Mouse (Mus musculus) gastrocnemius, adult 2 months (tissue): ENCODE measurements at regions not wholly inside any gene's neighbourhood (a gene's known extent, or its start where the extent isn't known, plus 50 kb on each side); places are given as distances from the start of the nearest gene placed in this dataset.

ENCODE experiments used
- DNase-seq: peaks from one replicate; pipeline ENCODE4 v3.0.0; 2022
- H3K27ac ChIP-seq: fragments of 200-600 bp; 2 replicates; pipeline ENCODE4 v1.8.1; 2022; ENCODE audit warnings: mild to moderate bottlenecking
- H3K4me3 ChIP-seq: fragments of 200-600 bp; 2 replicates; pipeline ENCODE4 v1.8.1; 2022; ENCODE audit warnings: mild to moderate bottlenecking, moderate library complexity
- CTCF ChIP-seq: fragments of 200-600 bp; IDR thresholded peaks from 2 replicates; pipeline ENCODE4 v1.8.1; 2022; ENCODE audit warnings: antibody characterized with exemption, mild to moderate bottlenecking, moderate library complexity
- intact Hi-C: fragments of 180-260 bp; cut with DNase I; formaldehyde crosslinking; loops from one replicate; pipeline ENCODE4 v1.15.1; 2025

GRCm38 (mm10) chr10:37358900-37359299, 220.2 kb upstream of the Marcks start:
- intact Hi-C loops: no loop called here
- no peak for DNase-seq
- no peak overlapping the region for H3K4me3 ChIP-seq
- TF ChIP-seq CTCF: no peak
- peak overlapping the region; percentile 63 for H3K27ac ChIP-seq

GRCm38 (mm10) chr10:37358334-37358733, 219.6 kb upstream of the Marcks start:
- Histone ChIP-seq H3K27ac (peak overlapping the region; percentile 66), H3K4me3 (no peak overlapping the region)
- intact Hi-C loops: no loop called here
- no peak for TF ChIP-seq CTCF
- no peak for DNase-seq

- 0 out of 2 replicates have a peak, but pooled peaks have one; percentile 8 for TF ChIP-seq CTCF
- H3K27ac ChIP-seq: peak overlapping the region; percentile 66
- no peak for DNase-seq
- H3K4me3 ChIP-seq: no peak overlapping the region
- intact Hi-C loops: no loop called here
Measured at GRCm38 (mm10) chr10:37357304-37358060, 218.8 kb upstream of the Marcks start.

GRCm38 (mm10) chr10:37349261-37349660, 210.5 kb upstream of the Marcks start:
- DNase-seq: no peak
- Histone ChIP-seq H3K4me3 (no peak overlapping the region), H3K27ac (peak overlapping the region; percentile 65)
- TF ChIP-seq CTCF: no peak
- intact Hi-C loops: no loop called here

GRCm38 (mm10) chr10:37348416-37348815, 209.7 kb upstream of the Marcks start:
- intact Hi-C loops: no loop called here
- TF ChIP-seq CTCF: no peak
- H3K27ac ChIP-seq: peak overlapping the region; percentile 65
- DNase-seq: no peak
- H3K4me3 ChIP-seq: peak overlapping the region; percentile 2; the same call in 1 of the 2 replicates

GRCm38 (mm10) chr10:37347661-37348060, 208.9 kb upstream of the Marcks start:
- no peak for TF ChIP-seq CTCF
- peak overlapping the region; percentile 65 for H3K27ac ChIP-seq
- H3K4me3 ChIP-seq: no peak overlapping the region; the same call in 1 of the 2 replicates
- intact Hi-C loops: no loop called here
- DNase-seq: peak; percentile 41

- Histone ChIP-seq H3K4me3 (no peak overlapping the region), H3K27ac (no peak overlapping the region)
- TF ChIP-seq CTCF: no peak
- DNase-seq: no peak
- intact Hi-C loops: no loop called here
Measured at GRCm38 (mm10) chr10:37342675-37343074, 204.0 kb upstream of the Marcks start.

- intact Hi-C loops: no loop called here
- no peak for DNase-seq
Measured at GRCm38 (mm10) chr10:37339658-37340057, 200.9 kb upstream of the Marcks start.

GRCm38 (mm10) chr10:37338073-37338912, 199.6 kb upstream of the Marcks start:
- TF ChIP-seq CTCF: no peak
- Histone ChIP-seq H3K4me3 (no peak overlapping the region), H3K27ac (peak overlapping the region; percentile 73)
- DNase-seq: no peak
- intact Hi-C loops: no loop called here

More at GRCm38 (mm10) chr10:37339658-37340057, 200.9 kb upstream of the Marcks start:
- no peak overlapping the region for H3K4me3 ChIP-seq
- TF ChIP-seq CTCF: no peak
- H3K27ac ChIP-seq: no peak overlapping the region

- intact Hi-C loops: no loop called here
- no peak for DNase-seq
- TF ChIP-seq CTCF: no peak
- H3K27ac ChIP-seq: peak overlapping the region; percentile 73
- H3K4me3 ChIP-seq: no peak overlapping the region
Measured at GRCm38 (mm10) chr10:37337172-37337620, 198.5 kb upstream of the Marcks start.

GRCm38 (mm10) chr10:37335148-37335547, 196.4 kb upstream of the Marcks start:
- intact Hi-C loops: no loop called here

GRCm38 (mm10) chr10:37326168-37326534, 187.4 kb upstream of the Marcks start:
- TF ChIP-seq CTCF: no peak
- intact Hi-C loops: no loop called here
- no peak for DNase-seq
- H3K27ac ChIP-seq: no peak overlapping the region
- H3K4me3 ChIP-seq: no peak overlapping the region

More at GRCm38 (mm10) chr10:37335148-37335547, 196.4 kb upstream of the Marcks start:
- no peak for TF ChIP-seq CTCF
- Histone ChIP-seq H3K27ac (no peak overlapping the region), H3K4me3 (no peak overlapping the region)
- no peak for DNase-seq
